ENCODE assay signal across 20 mouse cellular contexts in genomic region chr4:150860526-150860925, GRCm38 (mm10). TPM values are rescaled to one million over a fixed set of nuclear protein-coding genes. Genes with fewer than 3 reads are reported as not detected.
A peak's percentile ranks its signal among the peaks of the same experiment; 100 is the strongest.
DNase-seq lines count a peak whose midpoint lies in the region; ATAC-seq and TF ChIP-seq lines count a peak whose summit lies in the region.
"Had no signal": no experiment of that assay in that cellular context is flagged by ENCODE, and none has a peak within 500 bp of the region (broad histone marks: within the 10 kb centered on the region; RNA-seq: fewer than 3 reads in every experiment).

No protein-coding gene starts in this region.

- no peaks in the 10 kb centered on the region for H3K9me3 ChIP-seq in neural tube, embryonic 13.5 days
- H3K9me3 ChIP-seq: embryonic facial prominence, embryonic 15.5 days; heart, embryonic 13.5 days; liver, embryonic 13.5 days; midbrain, embryonic 10.5 days had no signal

- peaks cover 25% of the 10 kb centered on the region for H3K36me3 ChIP-seq in kidney, adult 2 months (ENCODE audit: control insufficient read depth, insufficient read depth, low read length)
- peaks cover 7% of the 10 kb centered on the region for H3K36me3 ChIP-seq in neural tube, embryonic 13.5 days
- H3K36me3 ChIP-seq in macrophage (ENCODE audit: inconsistent target) = no peaks in the 10 kb centered on the region
- H3K36me3 ChIP-seq: embryonic facial prominence, embryonic 15.5 days; liver, embryonic 13.5 days had no signal

- no peak for TF ChIP-seq CTCF in kidney, adult 2 months (conservative IDR thresholded peaks at IDR 0.05; ENCODE audit: insufficient read depth, insufficient read length, low read depth, low read length)

- peaks cover 14% of the 10 kb centered on the region for H3K4me1 ChIP-seq in kidney, adult 2 months (ENCODE audit: control insufficient read depth, insufficient read depth, low read length)
- H3K4me1 ChIP-seq in neural tube, embryonic 13.5 days (replicated peaks) = peaks cover 73% of the 10 kb centered on the region

- peak; percentile 35 for DNase-seq in kidney, adult 2 months
- no peak for DNase-seq in kidney, postnatal 14 days
- no peak for DNase-seq in neural tube, embryonic 10.5 days (ENCODE audit: extremely low spot score, low spot score)
- no peak for DNase-seq in retina, embryonic 14.5 days (ENCODE audit: low spot score)
- no peak for DNase-seq in ovary, postnatal 14 days (ENCODE audit: low spot score)
- DNase-seq: cerebellum, adult 11-12 months; kidney, adult 11 months; layer of hippocampus, adult 9-11 months; liver, embryonic 13.5 days; retina, postnatal 1 day; spleen, adult 18-20 months had no signal

- no peak overlapping the region for H3K9ac ChIP-seq in neural tube, embryonic 13.5 days
- H3K9ac ChIP-seq: embryonic facial prominence, embryonic 15.5 days; heart, embryonic 13.5 days; liver, embryonic 13.5 days had no signal

- whole genome bisulfite sequencing in kidney, adult 2 months = 28% methylated on average over 4 of the region's 4 CpGs
- 69% methylated on average over 4 of the region's 4 CpGs for WGBS in neural tube, embryonic 13.5 days
- WGBS in macrophage (ENCODE audit: missing documents) = 33% methylated on average over 4 of the region's 4 CpGs

- peak overlapping the region; percentile 65 for H3K4me2 ChIP-seq in neural tube, embryonic 13.5 days
- H3K4me2 ChIP-seq: embryonic facial prominence, embryonic 15.5 days; heart, embryonic 13.5 days; liver, embryonic 13.5 days had no signal

- H3K79me2 ChIP-seq in macrophage (ENCODE audit: inconsistent target) = peaks cover 43% of the 10 kb centered on the region; the same call in 1 of the 2 replicates

- no peak for ATAC-seq in neural tube, embryonic 13.5 days (ENCODE audit: low read depth)
- ATAC-seq: forebrain, embryonic 14.5 days; Patski had no signal

- TF ChIP-seq POLR2A in kidney, adult 2 months (IDR thresholded peaks at IDR 0.05; ENCODE audit: low read depth, low read length) = no peak

- H3K27me3 ChIP-seq in kidney, adult 2 months (replicated peaks; ENCODE audit: control insufficient read depth, insufficient read depth, low read length) = no peaks in the 10 kb centered on the region
- no peaks in the 10 kb centered on the region for H3K27me3 ChIP-seq in neural tube, embryonic 13.5 days
- H3K27me3 ChIP-seq: CH12.LX; embryonic facial prominence, embryonic 15.5 days; heart, embryonic 13.5 days; Patski had no signal

- no peak overlapping the region for H3K4me3 ChIP-seq in kidney, adult 2 months (ENCODE audit: insufficient read depth, low read depth, low read length)
- H3K4me3 ChIP-seq in neural tube, embryonic 13.5 days = 0 out of 2 replicates have a peak overlapping the region, but pooled peaks have one; percentile 80
- H3K4me3 ChIP-seq in macrophage (ENCODE audit: inconsistent target) = peak overlapping the region; percentile 7; the same call in 1 of the 2 replicates
- H3K4me3 ChIP-seq: embryonic facial prominence, embryonic 15.5 days; heart, embryonic 13.5 days; liver, embryonic 13.5 days; midbrain, embryonic 10.5 days had no signal

- peak overlapping the region; percentile 39 for H3K27ac ChIP-seq in kidney, adult 2 months (ENCODE audit: insufficient read depth, low read depth, low read length)
- H3K27ac ChIP-seq in neural tube, embryonic 13.5 days (replicated peaks) = no peak overlapping the region
- peak overlapping the region; percentile 49 for H3K27ac ChIP-seq in macrophage
- H3K27ac ChIP-seq: heart, embryonic 13.5 days; liver, embryonic 13.5 days; midbrain, embryonic 10.5 days had no signal

RNA-seq across cellular contexts. Expression of gene Errfi1, which starts 6.8 kb away (rescaled TPM):
- 230 TPM in 2 replicates for polyA plus RNA-seq in kidney, adult 2 months (2012; rRNA removed)
- 57.9 and 60.4 TPM in 2 replicates for polyA plus RNA-seq in neural tube, embryonic 13.5 days (2015; fragmentation: Nextera tagmentation; extraction: Ambion mirVana)
- 1,000 to 10,000 TPM in 2 of 26 experiments, 100 to 1,000 TPM in 6, 10 to 100 TPM in 9, 1 to 10 TPM in 9; 5.3 to 1,131 (median 35.7) TPM for total RNA-seq in macrophage (2018; cell fraction: chromatin; rRNA removed)
- 100 to 1,000 TPM in 6 of 26 experiments, 10 to 100 TPM in 8, 1 to 10 TPM in 12; 3.1 to 807 (median 10.7) TPM for total RNA-seq in macrophage (2018; cell fraction: cytosol; rRNA removed)
- 1,000 to 10,000 TPM in 2 of 26 experiments, 100 to 1,000 TPM in 7, 10 to 100 TPM in 11, 1 to 10 TPM in 6; 4.9 to 1,007 (median 57.5) TPM for total RNA-seq in macrophage (2018; cell fraction: nucleus; rRNA removed)
- 4.5 to 7.1 TPM (median 5.5 TPM) in 3 replicates for polyA plus RNA-seq in macrophage (2018)

RNA-seq across cellular contexts. Expression of gene Park7, which starts 53.7 kb away (rescaled TPM):
- polyA plus RNA-seq in kidney, adult 2 months (2012; rRNA removed) = 314 and 444 TPM in 2 replicates
- polyA plus RNA-seq in neural tube, embryonic 13.5 days (2015; fragmentation: Nextera tagmentation; extraction: Ambion mirVana) = 369 and 374 TPM in 2 replicates
- 10 to 100 TPM in 14 of 26 experiments, 1 to 10 TPM in 12; 1.6 to 26.7 (median 10.6) TPM for total RNA-seq in macrophage (2018; cell fraction: chromatin; rRNA removed)
- total RNA-seq in macrophage (2018; cell fraction: cytosol; rRNA removed) = 100 to 1,000 TPM in 12 of 26 experiments, 10 to 100 TPM in 14; 75.6 to 145 (median 99.0) TPM
- total RNA-seq in macrophage (2018; cell fraction: nucleus; rRNA removed) = 10 to 100 TPM in 25 of 26 experiments, 1 to 10 TPM in 1; 9.4 to 48.8 (median 24.2) TPM
- 102 to 170 TPM (median 110 TPM) in 3 replicates for polyA plus RNA-seq in macrophage (2018)

RNA-seq across cellular contexts. Expression of gene Tnfrsf9, which starts 53.8 kb away (rescaled TPM):
- 0.14 and 0.86 TPM in 2 replicates for polyA plus RNA-seq in kidney, adult 2 months (2012; rRNA removed)
- 0.29 and 0.50 TPM in 2 replicates for polyA plus RNA-seq in neural tube, embryonic 13.5 days (2015; fragmentation: Nextera tagmentation; extraction: Ambion mirVana)
- total RNA-seq in macrophage (2018; cell fraction: chromatin; rRNA removed) = 10 to 100 TPM in 1 of 26 experiments, 1 to 10 TPM in 2, not detected in 23; 1.2 to 15.7 (median 5.8) TPM
- 1 to 10 TPM in 4 of 26 experiments, under 1 TPM in 19, not detected in 3; 0.05 to 1.8 (median 0.41) TPM for total RNA-seq in macrophage (2018; cell fraction: cytosol; rRNA removed)
- 10 to 100 TPM in 1 of 26 experiments, 1 to 10 TPM in 10, under 1 TPM in 5, not detected in 10; 0.56 to 12.2 (median 1.5) TPM for total RNA-seq in macrophage (2018; cell fraction: nucleus; rRNA removed)
- 0.12 to 0.17 TPM in 2 of 3 replicates, not detected in the other for polyA plus RNA-seq in macrophage (2018)
- polyA plus RNA-seq: hindbrain, embryonic 11.5 days had no signal
